In the genomic region with DNA sequence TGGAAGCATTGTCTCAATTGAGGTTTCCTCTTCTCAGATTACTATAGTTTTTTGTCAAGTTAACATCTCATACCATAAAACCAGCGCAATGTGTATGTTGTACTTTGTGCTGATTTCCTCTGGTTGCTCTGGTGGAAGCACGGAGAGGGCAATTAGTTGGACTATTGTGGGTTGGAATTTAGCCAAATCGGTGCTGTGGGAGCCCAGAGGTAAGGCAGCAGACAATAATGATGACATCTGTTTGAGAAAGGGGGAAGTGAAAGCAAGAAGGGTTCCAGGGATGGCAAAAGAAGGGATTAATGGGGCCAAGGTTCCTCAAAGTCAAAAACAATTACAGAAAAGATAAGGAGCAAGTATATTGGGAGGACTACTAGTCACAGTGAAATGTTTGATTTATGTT, we compare ENCODE assay signal across 17 mouse cellular contexts. TPM values are rescaled to one million over a fixed set of nuclear protein-coding genes. Genes with fewer than 3 reads are reported as not detected.
"Had no signal": no experiment of that assay in that cellular context is flagged by ENCODE, and none has a peak within 500 bp of the region (broad histone marks: within the 10 kb centered on the region; RNA-seq: fewer than 3 reads in every experiment).

No protein-coding gene starts in this region.

- H3K9me3 ChIP-seq: limb, embryonic 10.5 days; liver, embryonic 13.5 days; lung, embryonic 15.5 days; megakaryocyte, embryonic 14.5 days; midbrain, embryonic 15.5 days; neural tube, embryonic 12.5 days; stomach, embryonic 15.5 days had no signal

- H3K4me2 ChIP-seq: liver, embryonic 13.5 days; lung, embryonic 15.5 days; midbrain, embryonic 11.5 days; midbrain, embryonic 15.5 days; neural tube, embryonic 12.5 days; stomach, embryonic 15.5 days had no signal

- H3K36me3 ChIP-seq: liver, embryonic 13.5 days; midbrain, embryonic 15.5 days; neural tube, embryonic 12.5 days; stomach, embryonic 15.5 days had no signal

- ATAC-seq: liver, postnatal 0 days; midbrain, embryonic 15.5 days had no signal

- DNase-seq: kidney, adult 8-10 months; kidney, postnatal 25 days; liver, embryonic 13.5 days; liver, postnatal 0 days; lung, postnatal 36 days; thymus, adult 2 months; thymus, postnatal 36 days had no signal

- H3K4me1 ChIP-seq: limb, embryonic 10.5 days; liver, embryonic 13.5 days; lung, embryonic 15.5 days; midbrain, embryonic 15.5 days; neural tube, embryonic 12.5 days; stomach, embryonic 15.5 days had no signal

- H3K27ac ChIP-seq: left cerebral cortex, adult 2 months; limb, embryonic 10.5 days; liver, embryonic 13.5 days; lung, embryonic 15.5 days; midbrain, embryonic 15.5 days; neural tube, embryonic 12.5 days; stomach, embryonic 15.5 days had no signal

- H3K4me3 ChIP-seq: left cerebral cortex, adult 2 months; limb, embryonic 10.5 days; liver, embryonic 13.5 days; lung, embryonic 15.5 days; megakaryocyte, embryonic 14.5 days; midbrain, embryonic 15.5 days; neural tube, embryonic 12.5 days; stomach, embryonic 15.5 days had no signal

- H3K27me3 ChIP-seq: liver, embryonic 13.5 days; lung, embryonic 15.5 days; midbrain, embryonic 15.5 days; neural tube, embryonic 12.5 days; stomach, embryonic 15.5 days had no signal

- H3K9ac ChIP-seq: liver, embryonic 13.5 days; liver, postnatal 0 days; lung, embryonic 15.5 days; midbrain, embryonic 15.5 days; neural tube, embryonic 12.5 days; stomach, embryonic 15.5 days had no signal

RNA-seq across cellular contexts. Expression of a gene that starts 35.2 kb away (rescaled TPM):
- total RNA-seq: monocyte, adult 5-6 weeks; neutrophil, adult 5-6 weeks had no signal
